Mouse (Mus musculus) hindbrain, embryonic 11.5 days (tissue): ENCODE results near the gene Slc4a1ap. TPM values are rescaled to one million over a fixed set of nuclear protein-coding genes. Genes with fewer than 3 reads are reported as not detected.

Experiments used
- ATAC-seq: fragments of 200-750 bp; cut with Nextera tagmentation; 2 replicates; pipeline ENCODE4 v1.8.0; 2017; ENCODE audit warnings: mild to moderate bottlenecking, moderate TSS enrichment, moderate library complexity; ENCODE audit not compliant: low FRiP score
- DNase-seq: peaks from one replicate; pipeline ENCODE4 v3.0.0-alpha.2; 2015; ENCODE audit warnings: low spot score
- H3K27ac ChIP-seq: fragments of 300-500 bp; sonication (generic); 2 replicates; pipeline ENCODE4 v1.5.1; 2014; ENCODE audit warnings: mild to moderate bottlenecking, low read depth, low read length
- H3K27me3 ChIP-seq: fragments of 300-500 bp; sonication (generic); 2 replicates; pipeline ENCODE4 v1.6.1; 2014; ENCODE audit warnings: mild to moderate bottlenecking, low read length, moderate library complexity, mixed read lengths; ENCODE audit not compliant: control insufficient read depth, insufficient read depth
- H3K36me3 ChIP-seq: fragments of 300-500 bp; sonication (generic); 2 replicates; pipeline ENCODE4 v1.6.1; 2014; ENCODE audit warnings: mild to moderate bottlenecking, low read length, moderate library complexity, mixed read lengths; ENCODE audit not compliant: control insufficient read depth, insufficient read depth
- H3K4me1 ChIP-seq: fragments of 300-500 bp; sonication (generic); replicated peaks from 2 replicates; pipeline ENCODE4 v1.6.1; 2014; ENCODE audit warnings: low read length, mixed read lengths; ENCODE audit not compliant: control insufficient read depth, insufficient read depth
- H3K4me2 ChIP-seq: fragments of 300-500 bp; sonication (generic); replicated peaks from 2 replicates; pipeline ENCODE4 v1.6.1; 2014; ENCODE audit warnings: mild to moderate bottlenecking, low read depth, low read length
- H3K4me3 ChIP-seq: fragments of 300-500 bp; sonication (generic); 2 replicates; pipeline ENCODE4 v1.5.1; 2014; ENCODE audit warnings: low read depth, low read length
- H3K9ac ChIP-seq: fragments of 300-500 bp; sonication (generic); 2 replicates; pipeline ENCODE4 v1.6.1; 2014; ENCODE audit warnings: low read depth, low read length
- H3K9me3 ChIP-seq: fragments of 300-500 bp; sonication (generic); 2 replicates; pipeline ENCODE4 v1.6.1; 2016; ENCODE audit warnings: low read length; ENCODE audit not compliant: control insufficient read depth
- WGBS: fragments of 180-500 bp; shearing (Covaris S2); extraction: QIAGEN DNeasy Blood & Tissue Kit; methylation state at CpG from one replicate; pipeline ENCODE4 v1.1.7; 2014; 5-methylcytosine and 5-hydroxymethylcytosine counted together
- polyA plus RNA-seq: library from polyadenylated mRNA; unstranded; fragments of >200 nt; fragmentation: Nextera tagmentation; extraction: Ambion mirVana; gene quantifications from 2 replicates; pipeline ENCODE4 v1.2.1, GENCODE M21; 2014

Gene Slc4a1ap
- polyA plus RNA-seq, 1 experiment from 2014 or later, result 34.9 TPM

- no peak overlapping the region for H3K27ac ChIP-seq
- H3K27me3 ChIP-seq, result no peaks in the 10 kb centered on the region
- no peak overlapping the region for H3K4me2 ChIP-seq
- WGBS, result 72% methylated on average over 3 of the region's 3 CpGs
- no peak overlapping the region for H3K9ac ChIP-seq
- no peaks in the 10 kb centered on the region for H3K9me3 ChIP-seq
- H3K4me1 ChIP-seq, result no peaks in the 10 kb centered on the region
- ATAC-seq, result no peak
- H3K36me3 ChIP-seq, result no peaks in the 10 kb centered on the region
- no peak for DNase-seq
- H3K4me3 ChIP-seq, result no peak overlapping the region
Observed at GRCm38 (mm10) chr5:31606151-31606550, 79.4 kb downstream of the Slc4a1ap start.

Other genes with a start within 250 kb of the Slc4a1ap start
- gene Ift172, start 235.9 kb upstream of the Slc4a1ap start, polyA plus RNA-seq, result 28.8 and 30.8 TPM in 2 replicates
- 46.7 and 50.6 TPM in 2 replicates for gene Fndc4, start 230.9 kb upstream of the Slc4a1ap start, polyA plus RNA-seq
- gene Gckr, start 229.6 kb upstream of the Slc4a1ap start, polyA plus RNA-seq, result not detected in 2 replicates
- 69.4 and 79.6 TPM in 2 replicates for gene Zfp512, start 74.6 kb upstream of the Slc4a1ap start, polyA plus RNA-seq
- 0.08 TPM in 1 of 2 replicates, not detected in the other for gene 4930548H24Rik, start 41.3 kb upstream of the Slc4a1ap start, polyA plus RNA-seq
- 66.7 and 73.3 TPM in 2 replicates for gene Gpn1, start 32.3 kb upstream of the Slc4a1ap start, polyA plus RNA-seq
- 21.3 and 27.4 TPM in 2 replicates for gene Supt7l, start 812 bp downstream of the Slc4a1ap start, polyA plus RNA-seq
- gene Mrpl33, start 69.9 kb downstream of the Slc4a1ap start, polyA plus RNA-seq, result 213 and 215 TPM in 2 replicates
- gene Rbks, start 170.6 kb downstream of the Slc4a1ap start, polyA plus RNA-seq, result 2.0 and 2.1 TPM in 2 replicates
- gene Babam2, start 170.7 kb downstream of the Slc4a1ap start, polyA plus RNA-seq, result 36.2 and 44.3 TPM in 2 replicates